Mouse (Mus musculus) cerebellum, adult 9-10 months (tissue): ENCODE results near the gene Ralgapa2.
"Not testable (repeated sequence)": the region's sequence is repeated elsewhere in the genome, so short reads cannot be mapped to it uniquely, and the experiment has no call there.

Source experiments
- DNase-seq: peaks from one replicate; pipeline ENCODE4 v3.0.0; 2022

Gene Ralgapa2

DNA sequence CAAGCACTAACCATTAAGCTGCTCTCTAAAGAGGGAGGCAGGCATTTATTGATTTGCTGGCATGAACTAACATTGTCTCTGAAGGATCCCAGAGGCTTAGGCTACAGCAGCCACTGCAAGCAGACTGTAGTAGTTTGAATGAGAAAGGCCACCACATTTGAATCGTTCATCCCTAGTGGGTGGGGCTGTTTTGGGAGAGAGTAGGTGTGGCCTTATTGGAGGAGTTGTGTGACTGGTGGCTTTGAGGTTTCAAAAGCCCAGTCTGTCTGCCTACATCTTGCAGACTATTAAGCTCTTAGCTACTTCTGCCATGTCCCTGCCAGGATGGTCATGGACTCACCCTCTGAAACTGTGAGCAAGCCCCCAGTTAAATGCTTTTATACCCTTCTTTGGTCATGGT, 15.1 kb downstream of the Ralgapa2 start:
- no peak for DNase-seq

- DNase-seq, result no peak
Measured at GRCm38 (mm10) chr2:146495781-146496180, 16.4 kb downstream of the Ralgapa2 start.

DNA sequence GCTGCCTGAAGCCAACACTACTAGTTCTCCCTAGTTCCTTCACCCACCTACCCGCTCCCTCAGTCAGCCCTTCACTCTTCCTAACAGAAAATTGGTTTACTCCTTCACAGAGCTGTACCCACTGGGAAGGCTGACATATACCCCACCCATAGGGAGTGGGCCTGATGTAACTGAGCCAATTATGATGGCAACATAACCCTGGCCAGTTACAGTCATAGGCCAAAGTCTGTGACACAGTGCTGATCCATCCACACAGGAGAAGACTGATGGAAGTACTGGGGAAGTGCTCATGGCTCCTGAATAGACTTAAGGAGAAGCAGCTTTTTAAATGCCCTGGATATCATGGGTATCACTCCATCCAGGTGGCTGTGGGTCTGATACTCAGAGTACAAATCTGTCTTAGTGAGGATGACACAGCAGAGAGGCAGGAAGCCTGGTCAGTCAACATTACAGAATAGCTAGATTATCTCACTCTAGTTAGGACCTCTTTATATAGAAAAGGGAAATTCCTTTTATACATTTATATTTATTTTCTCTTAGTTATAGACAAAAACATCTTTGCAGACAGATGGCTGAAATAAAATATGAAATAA, 18.7 kb downstream of the Ralgapa2 start:
- no peak for DNase-seq

DNA sequence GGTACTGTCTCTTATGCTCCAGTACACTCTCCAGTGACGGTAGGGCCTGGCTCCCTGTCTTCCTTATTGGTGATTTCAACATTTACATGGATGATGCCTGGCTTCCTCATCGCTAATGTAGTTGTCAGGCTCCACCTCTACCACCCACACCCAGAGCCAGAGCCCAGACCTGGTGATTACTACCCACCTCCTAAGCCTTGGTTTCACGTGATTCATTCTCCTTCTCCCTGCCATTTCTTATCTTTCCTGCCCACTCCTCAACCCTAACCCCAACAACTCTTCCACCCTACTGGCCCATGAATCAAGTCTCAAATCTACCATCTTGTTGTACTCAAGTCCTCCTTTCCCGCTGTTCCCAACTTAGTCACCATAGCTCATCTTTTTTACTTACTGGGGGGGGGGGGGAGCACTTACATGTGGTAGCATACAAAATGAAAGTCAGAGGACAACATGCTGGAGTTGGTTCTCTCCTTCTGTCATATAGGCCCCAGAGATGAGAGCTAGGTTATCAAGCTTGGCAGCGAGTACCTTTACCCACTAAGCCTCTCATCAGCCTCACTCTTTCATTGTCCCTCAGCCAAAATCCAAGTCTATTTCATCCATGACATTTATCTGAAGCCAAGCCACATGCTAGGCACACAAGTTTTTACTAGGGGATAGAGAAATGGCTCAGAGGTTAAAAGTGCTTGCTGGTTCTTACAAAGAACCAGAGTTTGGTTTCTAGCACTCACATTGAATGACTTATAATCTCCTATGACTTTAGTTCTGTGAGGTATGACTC, 20.1 kb downstream of the Ralgapa2 start:
- no peak for DNase-seq

- no peak for DNase-seq
Measured at GRCm38 (mm10) chr2:146490926-146491325, 21.2 kb downstream of the Ralgapa2 start.

DNA sequence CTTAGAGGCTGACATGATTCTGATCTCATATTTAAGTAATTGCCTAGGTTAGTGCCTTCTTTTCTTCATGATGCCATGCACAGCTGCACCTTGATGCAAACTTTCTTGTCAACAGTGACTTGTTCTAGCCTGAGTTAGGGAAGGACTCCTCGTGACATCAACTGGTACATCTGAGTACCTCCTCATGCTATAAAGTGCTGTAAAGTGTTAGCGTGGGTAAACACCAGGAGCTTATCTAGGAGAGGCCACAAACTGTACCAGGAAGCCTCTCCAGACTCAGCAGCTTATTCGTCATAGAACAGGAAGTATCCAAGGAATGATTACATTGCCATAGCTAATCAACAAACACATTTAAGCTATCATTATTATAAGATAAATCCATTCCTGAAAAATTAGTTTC, 23.9 kb downstream of the Ralgapa2 start:
- DNase-seq, result no peak

DNA sequence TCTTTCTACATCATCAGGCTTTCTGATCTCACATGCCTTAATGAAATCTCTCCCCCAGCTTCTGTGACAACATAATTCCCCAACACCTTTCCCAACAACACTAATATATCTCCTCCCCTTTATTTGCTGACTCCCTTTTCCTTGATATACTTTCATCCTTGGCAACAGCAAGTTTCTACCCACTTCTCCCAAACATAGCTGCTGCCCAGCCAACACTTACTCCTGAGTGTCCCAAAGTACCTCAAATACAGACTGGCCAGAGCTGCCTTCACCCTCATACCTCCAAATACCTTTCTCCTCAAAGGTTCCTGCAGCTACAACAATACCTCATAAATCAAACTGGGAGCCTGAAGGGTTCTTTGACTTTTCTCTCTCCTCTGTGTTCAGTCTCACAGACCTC, 29.3 kb downstream of the Ralgapa2 start:
- DNase-seq, result no peak

- peak; percentile 29 for DNase-seq
Measured at GRCm38 (mm10) chr2:146477491-146477890, 34.7 kb downstream of the Ralgapa2 start.

GRCm38 (mm10) chr2:146476428-146476972, 35.6 kb downstream of the Ralgapa2 start:
- DNase-seq, result no peak

DNA sequence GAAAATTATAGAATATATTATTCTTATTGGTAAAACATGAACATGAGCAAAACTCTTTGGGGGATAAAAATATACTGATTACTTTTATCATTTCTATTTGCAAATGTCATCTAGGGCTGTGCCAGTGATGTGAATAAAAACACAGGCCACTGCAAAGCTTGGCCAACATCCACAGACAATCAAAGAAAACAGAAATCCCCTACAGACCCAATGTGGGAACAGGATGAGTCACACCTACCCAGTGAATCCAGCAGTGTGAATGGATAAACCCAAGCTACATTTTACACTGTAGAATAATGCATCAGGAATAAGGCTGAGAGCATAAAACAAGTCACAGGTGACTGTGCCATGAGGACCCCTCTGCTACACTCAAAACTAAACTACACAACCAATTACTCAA, 36.1 kb downstream of the Ralgapa2 start:
- no peak for DNase-seq

- no peak for DNase-seq
Measured at GRCm38 (mm10) chr2:146470947-146471346, 41.2 kb downstream of the Ralgapa2 start.

- DNase-seq, result peak; percentile 43
Measured at GRCm38 (mm10) chr2:146469707-146470420, 42.3 kb downstream of the Ralgapa2 start.

DNA sequence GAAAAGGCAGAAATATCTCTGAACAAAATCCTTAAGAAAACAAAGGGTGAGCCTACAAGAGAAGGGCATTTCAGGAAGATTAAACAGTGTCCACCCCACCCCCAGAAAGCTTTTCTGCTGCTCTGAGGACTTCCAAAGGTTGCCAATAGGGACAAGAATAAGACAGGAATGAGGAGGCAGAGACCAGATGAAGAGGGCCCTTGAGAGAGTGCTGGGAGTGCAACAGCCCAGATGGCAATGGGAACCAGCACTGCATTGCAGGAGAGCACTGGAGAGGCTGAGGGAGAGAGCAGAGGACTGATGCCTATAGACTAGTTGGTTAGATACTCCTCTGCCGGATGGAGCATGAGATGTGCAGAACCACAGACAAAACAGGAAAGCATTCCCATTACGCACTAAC, 43.2 kb downstream of the Ralgapa2 start:
- DNase-seq, result no peak

GRCm38 (mm10) chr2:146468016-146468415, 44.1 kb downstream of the Ralgapa2 start:
- no peak for DNase-seq

DNA sequence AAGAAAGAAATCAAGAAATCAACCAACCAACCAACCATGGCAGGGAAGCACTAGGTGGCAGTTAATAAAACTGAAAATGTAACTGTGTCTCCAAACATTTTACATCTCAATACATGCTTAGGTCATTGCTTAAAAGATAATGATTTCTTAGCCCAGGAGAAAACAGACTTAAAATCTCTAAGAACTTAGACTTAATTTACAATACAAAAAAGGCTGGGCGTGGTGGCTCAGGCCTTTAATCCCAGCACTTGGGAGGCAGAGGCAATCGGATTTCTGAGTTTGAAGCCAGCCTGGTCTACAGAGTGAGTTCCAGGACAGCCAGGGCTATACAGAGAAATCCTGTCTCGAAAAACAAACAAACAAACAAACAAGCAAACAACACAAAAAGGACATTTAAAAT, 45.3 kb downstream of the Ralgapa2 start:
- DNase-seq, result not testable (repeated sequence)

- no peak for DNase-seq
Measured at GRCm38 (mm10) chr2:146457494-146457893, 54.6 kb downstream of the Ralgapa2 start.

GRCm38 (mm10) chr2:146456612-146457011, 55.5 kb downstream of the Ralgapa2 start:
- no peak for DNase-seq

GRCm38 (mm10) chr2:146456062-146456461, 56.1 kb downstream of the Ralgapa2 start:
- no peak for DNase-seq

GRCm38 (mm10) chr2:146444009-146444408, 68.1 kb downstream of the Ralgapa2 start:
- no peak for DNase-seq

GRCm38 (mm10) chr2:146443291-146443875, 68.8 kb downstream of the Ralgapa2 start:
- DNase-seq, result no peak

- DNase-seq, result no peak
Measured at GRCm38 (mm10) chr2:146441711-146442110, 70.4 kb downstream of the Ralgapa2 start.

- DNase-seq, result no peak
Measured at GRCm38 (mm10) chr2:146428751-146429150, 83.4 kb downstream of the Ralgapa2 start.

- DNase-seq, result no peak
Measured at GRCm38 (mm10) chr2:146427380-146427779, 84.8 kb downstream of the Ralgapa2 start.
